Mouse (Mus musculus): Measurements from ENCODE around the gene Bicc1. TPM values are rescaled to one million over a fixed set of nuclear protein-coding genes. Genes with fewer than 3 reads are reported as not detected.

Gene Bicc1
- total and polyA plus RNA-seq, 3 experiments: 0.16 TPM; not detected in 2

DNA sequence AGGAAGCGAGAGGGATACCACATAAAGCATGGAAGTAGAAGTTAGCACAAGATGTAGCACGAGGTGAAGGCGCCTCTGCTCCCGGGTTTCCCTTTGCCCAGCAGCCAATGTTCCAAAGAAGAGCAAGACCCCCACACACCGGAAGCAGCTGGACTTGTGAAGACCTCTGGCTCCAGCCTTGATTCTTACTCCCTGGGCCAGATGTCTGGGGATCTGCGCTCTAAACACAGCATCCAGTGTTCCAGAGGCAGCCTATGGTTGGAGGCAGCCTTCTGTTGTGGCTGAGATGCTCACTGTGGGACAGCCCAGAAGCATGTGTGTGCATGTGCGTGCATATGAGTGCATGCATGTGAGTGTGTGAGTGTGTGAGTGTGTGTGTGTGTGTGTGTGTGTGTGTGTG lies 35.2 kb upstream of the Bicc1 start:
- H3K4me1 ChIP-seq (ENCODE audit: insufficient read depth, low read depth, low read length): no peaks in the 10 kb centered on the region
- TF ChIP-seq GATA2 (IDR thresholded peaks at IDR 0.05; ENCODE audit: borderline replicate concordance, low read depth, low read length) (no peak), GATA1 (IDR thresholded peaks at IDR 0.05; ENCODE audit: borderline replicate concordance, low read length) (no peak), POLR2AphosphoS5 (IDR thresholded peaks at IDR 0.05; ENCODE audit: insufficient replicate concordance, low read depth, low read length) (no peak), TAL1 (conservative IDR thresholded peaks at IDR 0.05; ENCODE audit: low read depth, low read length) (no peak), CTCF (IDR thresholded peaks at IDR 0.05; ENCODE audit: low read depth, low read length) (no peak)
- peaks cover 32% of the 10 kb centered on the region for H3K9me3 ChIP-seq (replicated peaks)
- DNase-seq (ENCODE audit: low spot score) (no peak), ATAC-seq (ENCODE audit: extremely low read depth, insufficient number of reproducible peaks, low FRiP score, poor library complexity, severe bottlenecking) (no peak)
- H3K4me3 ChIP-seq (ENCODE audit: low read depth, low read length): no peak overlapping the region
- no peaks in the 10 kb centered on the region for H3K27me3 ChIP-seq (ENCODE audit: insufficient read depth, low read length)
- no peaks in the 10 kb centered on the region for H3K36me3 ChIP-seq (replicated peaks)

GRCm38 (mm10) chr10:71193319-71193718 lies 33.8 kb upstream of the Bicc1 start:
- no peaks in the 10 kb centered on the region for H3K27me3 ChIP-seq (ENCODE audit: insufficient read depth, low read length)
- H3K36me3 ChIP-seq (replicated peaks): no peaks in the 10 kb centered on the region
- DNase-seq (ENCODE audit: low spot score) (no peak), ATAC-seq (ENCODE audit: extremely low read depth, insufficient number of reproducible peaks, low FRiP score, poor library complexity, severe bottlenecking) (no peak)
- peaks cover 35% of the 10 kb centered on the region for H3K9me3 ChIP-seq (replicated peaks)
- H3K4me3 ChIP-seq (ENCODE audit: low read depth, low read length): no peak overlapping the region
- TF ChIP-seq GATA2 (IDR thresholded peaks at IDR 0.05; ENCODE audit: borderline replicate concordance, low read depth, low read length) (no peak), POLR2AphosphoS5 (IDR thresholded peaks at IDR 0.05; ENCODE audit: insufficient replicate concordance, low read depth, low read length) (no peak), GATA1 (IDR thresholded peaks at IDR 0.05; ENCODE audit: borderline replicate concordance, low read length) (no peak), CTCF (IDR thresholded peaks at IDR 0.05; ENCODE audit: low read depth, low read length) (no peak), TAL1 (conservative IDR thresholded peaks at IDR 0.05; ENCODE audit: low read depth, low read length) (no peak)
- no peaks in the 10 kb centered on the region for H3K4me1 ChIP-seq (ENCODE audit: insufficient read depth, low read depth, low read length)

GRCm38 (mm10) chr10:71192886-71193285 lies 33.4 kb upstream of the Bicc1 start:
- H3K27me3 ChIP-seq (ENCODE audit: insufficient read depth, low read length): no peaks in the 10 kb centered on the region
- peaks cover 36% of the 10 kb centered on the region for H3K9me3 ChIP-seq (replicated peaks)
- TF ChIP-seq TAL1 (conservative IDR thresholded peaks at IDR 0.05; ENCODE audit: low read depth, low read length) (no peak), GATA1 (IDR thresholded peaks at IDR 0.05; ENCODE audit: borderline replicate concordance, low read length) (no peak), POLR2AphosphoS5 (IDR thresholded peaks at IDR 0.05; ENCODE audit: insufficient replicate concordance, low read depth, low read length) (no peak), GATA2 (IDR thresholded peaks at IDR 0.05; ENCODE audit: borderline replicate concordance, low read depth, low read length) (no peak), CTCF (IDR thresholded peaks at IDR 0.05; ENCODE audit: low read depth, low read length) (no peak)
- H3K4me1 ChIP-seq (ENCODE audit: insufficient read depth, low read depth, low read length): no peaks in the 10 kb centered on the region
- H3K36me3 ChIP-seq (replicated peaks): no peaks in the 10 kb centered on the region
- H3K4me3 ChIP-seq (ENCODE audit: low read depth, low read length): no peak overlapping the region
- DNase-seq (ENCODE audit: low spot score): no peak
- ATAC-seq (ENCODE audit: extremely low read depth, insufficient number of reproducible peaks, low FRiP score, poor library complexity, severe bottlenecking): no peak

- no peaks in the 10 kb centered on the region for H3K27me3 ChIP-seq (ENCODE audit: insufficient read depth, low read length)
- H3K4me3 ChIP-seq (ENCODE audit: low read depth, low read length): no peak overlapping the region
- H3K36me3 ChIP-seq (replicated peaks): no peaks in the 10 kb centered on the region
- no peak for ATAC-seq (ENCODE audit: extremely low read depth, insufficient number of reproducible peaks, low FRiP score, poor library complexity, severe bottlenecking)
- H3K9me3 ChIP-seq (replicated peaks): peaks cover 37% of the 10 kb centered on the region
- no peaks in the 10 kb centered on the region for H3K4me1 ChIP-seq (ENCODE audit: insufficient read depth, low read depth, low read length)
- DNase-seq (ENCODE audit: low spot score): no peak
- TF ChIP-seq POLR2AphosphoS5 (IDR thresholded peaks at IDR 0.05; ENCODE audit: insufficient replicate concordance, low read depth, low read length) (no peak), TAL1 (conservative IDR thresholded peaks at IDR 0.05; ENCODE audit: low read depth, low read length) (no peak), GATA1 (IDR thresholded peaks at IDR 0.05; ENCODE audit: borderline replicate concordance, low read length) (no peak), CTCF (IDR thresholded peaks at IDR 0.05; ENCODE audit: low read depth, low read length) (no peak), GATA2 (IDR thresholded peaks at IDR 0.05; ENCODE audit: borderline replicate concordance, low read depth, low read length) (no peak)
Observed at GRCm38 (mm10) chr10:71188681-71189080, 29.2 kb upstream of the Bicc1 start.

- no peak for TF ChIP-seq GATA1 (IDR thresholded peaks at IDR 0.05; ENCODE audit: borderline replicate concordance, low read length)
- TF ChIP-seq TAL1 (conservative IDR thresholded peaks at IDR 0.05; ENCODE audit: low read depth, low read length): no peak
- TF ChIP-seq GATA2 (IDR thresholded peaks at IDR 0.05; ENCODE audit: borderline replicate concordance, low read depth, low read length): no peak
- TF ChIP-seq CTCF (IDR thresholded peaks at IDR 0.05; ENCODE audit: low read depth, low read length): no peak
- TF ChIP-seq POLR2AphosphoS5 (IDR thresholded peaks at IDR 0.05; ENCODE audit: insufficient replicate concordance, low read depth, low read length): no peak
- Histone ChIP-seq H3K9me3 (replicated peaks) (peaks cover 33% of the 10 kb centered on the region), H3K36me3 (replicated peaks) (no peaks in the 10 kb centered on the region), H3K27me3 (ENCODE audit: insufficient read depth, low read length) (no peaks in the 10 kb centered on the region), H3K4me3 (ENCODE audit: low read depth, low read length) (no peak overlapping the region), H3K4me1 (ENCODE audit: insufficient read depth, low read depth, low read length) (no peaks in the 10 kb centered on the region)
- ATAC-seq (ENCODE audit: extremely low read depth, insufficient number of reproducible peaks, low FRiP score, poor library complexity, severe bottlenecking) (no peak), DNase-seq (ENCODE audit: low spot score) (no peak)
Observed at GRCm38 (mm10) chr10:71185059-71185458, 25.6 kb upstream of the Bicc1 start.

DNA sequence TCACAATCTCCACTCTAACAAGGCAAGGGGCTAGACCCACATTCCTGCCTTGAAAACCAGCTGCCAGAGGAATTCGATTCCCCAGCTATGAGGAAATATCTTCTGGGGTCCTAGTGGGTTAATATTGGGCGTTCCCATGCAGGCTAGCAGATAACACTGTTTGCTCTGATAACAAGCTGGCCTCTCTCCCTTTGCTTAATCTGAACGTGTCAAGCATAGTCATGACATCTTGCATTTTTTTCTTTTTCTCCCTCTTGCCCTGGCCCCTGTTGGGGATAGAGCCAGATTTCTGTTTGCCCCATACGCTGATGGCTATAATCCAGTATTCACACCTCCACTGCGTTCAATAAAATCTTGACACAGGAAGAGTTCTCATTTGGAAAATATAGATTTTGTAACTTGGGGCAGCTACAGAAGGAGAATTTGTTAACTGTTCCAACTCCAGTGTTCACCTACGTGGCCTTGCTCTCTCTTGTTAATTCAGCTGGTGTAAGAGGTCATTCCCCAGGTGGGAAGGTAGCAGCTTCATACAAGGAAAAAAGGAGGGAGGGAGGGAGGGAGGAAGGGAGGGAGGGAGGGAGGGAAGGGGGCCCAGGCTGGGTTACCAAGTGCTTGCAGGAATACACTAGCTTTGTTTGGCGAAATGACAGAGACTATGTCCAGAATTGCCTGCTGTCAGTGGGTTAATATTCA lies 24.0 kb upstream of the Bicc1 start:
- H3K4me3 ChIP-seq (ENCODE audit: low read depth, low read length): no peak overlapping the region
- DNase-seq (ENCODE audit: low spot score) (no peak), ATAC-seq (ENCODE audit: extremely low read depth, insufficient number of reproducible peaks, low FRiP score, poor library complexity, severe bottlenecking) (no peak)
- no peaks in the 10 kb centered on the region for H3K27me3 ChIP-seq (ENCODE audit: insufficient read depth, low read length)
- H3K36me3 ChIP-seq (replicated peaks): no peaks in the 10 kb centered on the region
- no peaks in the 10 kb centered on the region for H3K4me1 ChIP-seq (ENCODE audit: insufficient read depth, low read depth, low read length)
- TF ChIP-seq GATA2 (IDR thresholded peaks at IDR 0.05; ENCODE audit: borderline replicate concordance, low read depth, low read length) (no peak), TAL1 (conservative IDR thresholded peaks at IDR 0.05; ENCODE audit: low read depth, low read length) (no peak), POLR2AphosphoS5 (IDR thresholded peaks at IDR 0.05; ENCODE audit: insufficient replicate concordance, low read depth, low read length) (no peak), GATA1 (IDR thresholded peaks at IDR 0.05; ENCODE audit: borderline replicate concordance, low read length) (no peak), CTCF (IDR thresholded peaks at IDR 0.05; ENCODE audit: low read depth, low read length) (no peak)
- peaks cover 28% of the 10 kb centered on the region for H3K9me3 ChIP-seq (replicated peaks)

All from G1E (cell line).